Mouse (Mus musculus): ENCODE measurements at regions not wholly inside any gene's neighbourhood (a gene's known extent, or its start where the extent isn't known, plus 50 kb on each side); places are given as distances from the start of the nearest gene placed in this dataset.

GRCm38 (mm10) chr14:92866462-92866861, 1024.0 kb downstream of the Pcdh9 start:
- Histone ChIP-seq H3K9me3 (replicated peaks; ENCODE audit: insufficient read depth, low read length) (no peaks in the 10 kb centered on the region), H3K9ac (ENCODE audit: control insufficient read depth, low read depth, low read length, poor library complexity, severe bottlenecking) (no peak overlapping the region), H3K79me2 (ENCODE audit: control insufficient read depth, insufficient read depth, low read length, poor library complexity) (no peaks in the 10 kb centered on the region), H3K27ac (ENCODE audit: control insufficient read depth, low read depth, low read length) (no peak overlapping the region), H3K36me3 (ENCODE audit: control insufficient read depth in 1 of 2, insufficient read depth in 2 of 2, low read length in 2 of 2) (no peaks in the 10 kb centered on the region), H3K27me3 (ENCODE audit: control insufficient read depth in 1 of 2, insufficient read depth in 2 of 2, low read length in 2 of 2) (no peaks in the 10 kb centered on the region), H3K4me3 (ENCODE audit: control insufficient read depth in 1 of 2, insufficient read depth in 1 of 2, low read depth in 2 of 2, low read length in 2 of 2) (no peak overlapping the region), H3K4me1 (ENCODE audit: control insufficient read depth in 1 of 2, insufficient read depth in 2 of 2, low read length in 2 of 2) (no peaks in the 10 kb centered on the region)
- no peak for TF ChIP-seq BHLHE40 (IDR thresholded peaks at IDR 0.05; ENCODE audit: borderline replicate concordance, low read depth, low read length)
- TF ChIP-seq POLR2A (IDR thresholded peaks at IDR 0.05; ENCODE audit: control insufficient read depth in 1 of 2, insufficient read depth in 1 of 2, low read depth in 1 of 2, low read length in 2 of 2, poor library complexity in 1 of 2): no peak
- no peak for TF ChIP-seq RCOR1 (IDR thresholded peaks at IDR 0.05; ENCODE audit: low read depth, low read length)
- TF ChIP-seq ZNF384 (IDR thresholded peaks at IDR 0.05; ENCODE audit: low read depth, low read length): no peak
- TF ChIP-seq MAX (IDR thresholded peaks at IDR 0.05; ENCODE audit: low read length): no peak
- no peak for TF ChIP-seq E2F4 (IDR thresholded peaks at IDR 0.05; ENCODE audit: borderline replicate concordance, low read depth, low read length)
- TF ChIP-seq MXI1 (IDR thresholded peaks at IDR 0.05; ENCODE audit: low read depth, low read length): no peak
- TF ChIP-seq UBTF (IDR thresholded peaks at IDR 0.05; ENCODE audit: borderline replicate concordance, insufficient read depth, low read depth, low read length): no peak
- no peak for TF ChIP-seq EP300 (IDR thresholded peaks at IDR 0.05; ENCODE audit: low read depth in 1 of 2, low read length in 2 of 2)
- no peak for TF ChIP-seq POLR2AphosphoS5 (IDR thresholded peaks at IDR 0.05; ENCODE audit: borderline replicate concordance, low read depth, low read length)
- TF ChIP-seq USF2 (IDR thresholded peaks at IDR 0.05; ENCODE audit: borderline replicate concordance in 1 of 2, insufficient read depth in 1 of 2, low read depth in 1 of 2, low read length in 2 of 2): no peak
- peak; percentile 1 for DNase-seq (ENCODE audit: low read depth, low spot score)

GRCm38 (mm10) chr14:92862942-92863341, 1027.5 kb downstream of the Pcdh9 start:
- H3K9ac ChIP-seq (ENCODE audit: control insufficient read depth, low read depth, low read length, poor library complexity, severe bottlenecking): no peak overlapping the region
- no peaks in the 10 kb centered on the region for H3K79me2 ChIP-seq (ENCODE audit: control insufficient read depth, insufficient read depth, low read length, poor library complexity)
- no peaks in the 10 kb centered on the region for H3K4me1 ChIP-seq (ENCODE audit: control insufficient read depth in 1 of 2, insufficient read depth in 2 of 2, low read length in 2 of 2)
- no peaks in the 10 kb centered on the region for H3K9me3 ChIP-seq (replicated peaks; ENCODE audit: insufficient read depth, low read length)
- TF ChIP-seq EP300 (IDR thresholded peaks at IDR 0.05; ENCODE audit: low read depth in 1 of 2, low read length in 2 of 2) (no peak), NRF1 (IDR thresholded peaks at IDR 0.05; ENCODE audit: insufficient read depth, low read depth, low read length, poor library complexity, severe bottlenecking) (no peak), RCOR1 (IDR thresholded peaks at IDR 0.05; ENCODE audit: low read depth, low read length) (no peak), ZKSCAN1 (IDR thresholded peaks at IDR 0.05; ENCODE audit: low read depth, low read length) (no peak), CHD2 (IDR thresholded peaks at IDR 0.05; ENCODE audit: low read length) (no peak), MXI1 (IDR thresholded peaks at IDR 0.05; ENCODE audit: low read depth, low read length) (no peak), JUND (IDR thresholded peaks at IDR 0.05; ENCODE audit: low read depth, low read length) (no peak), MAX (IDR thresholded peaks at IDR 0.05; ENCODE audit: low read length) (no peak)
- no peaks in the 10 kb centered on the region for H3K27me3 ChIP-seq (ENCODE audit: control insufficient read depth in 1 of 2, insufficient read depth in 2 of 2, low read length in 2 of 2)
- H3K4me3 ChIP-seq (ENCODE audit: control insufficient read depth in 1 of 2, insufficient read depth in 1 of 2, low read depth in 2 of 2, low read length in 2 of 2): no peak overlapping the region
- DNase-seq (ENCODE audit: low read depth, low spot score): no peak
- no peaks in the 10 kb centered on the region for H3K36me3 ChIP-seq (ENCODE audit: control insufficient read depth in 1 of 2, insufficient read depth in 2 of 2, low read length in 2 of 2)
- H3K27ac ChIP-seq (ENCODE audit: control insufficient read depth, low read depth, low read length): no peak overlapping the region

Data from MEL (cell line).